19 mouse cellular contexts compared by ENCODE assay signal in the genomic region with DNA sequence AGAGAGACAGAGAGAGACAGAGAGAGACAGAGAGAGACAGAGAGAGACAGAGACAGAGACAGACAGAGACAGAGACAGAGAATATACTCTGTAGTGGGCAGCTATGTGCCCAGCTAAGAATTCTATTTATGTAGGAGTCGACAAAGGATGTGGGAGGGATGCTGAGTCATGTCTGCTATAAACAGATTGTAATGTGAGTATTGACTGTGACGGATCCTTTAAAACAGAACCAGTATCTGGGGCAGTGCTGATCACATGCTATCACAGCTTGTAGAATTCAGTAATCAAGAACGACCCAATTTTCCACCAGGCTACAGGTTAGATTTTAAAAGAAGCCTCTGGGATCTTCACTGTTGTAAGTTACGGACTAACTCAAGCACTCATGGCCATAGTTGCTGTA. TPM values are rescaled to one million over a fixed set of nuclear protein-coding genes. Genes with fewer than 3 reads are reported as not detected.
A peak's percentile ranks its signal among the peaks of the same experiment; 100 is the strongest.
DNase-seq lines count a peak whose midpoint lies in the region; ATAC-seq and TF ChIP-seq lines count a peak whose summit lies in the region.
"Had no signal": no experiment of that assay in that cellular context is flagged by ENCODE, and none has a peak within 500 bp of the region (broad histone marks: within the 10 kb centered on the region; RNA-seq: fewer than 3 reads in every experiment).

No protein-coding gene starts in this region.

- WGBS in liver, embryonic 16.5 days (ENCODE audit: insufficient replicate concordance) = 31% methylated on average over 4 of the region's 4 CpGs

- H3K9ac ChIP-seq in liver, embryonic 16.5 days (ENCODE audit: low read depth, low read length) = no peak overlapping the region
- H3K9ac ChIP-seq: hindbrain, embryonic 14.5 days; lung, embryonic 15.5 days; stomach, embryonic 15.5 days had no signal

- H3K4me1 ChIP-seq in G1E (ENCODE audit: insufficient read depth, low read depth, low read length) = peaks cover 21% of the 10 kb centered on the region
- peaks cover 11% of the 10 kb centered on the region for H3K4me1 ChIP-seq in liver, embryonic 16.5 days (ENCODE audit: control insufficient read depth, low read depth, low read length)
- H3K4me1 ChIP-seq: limb, embryonic 10.5 days; lung, embryonic 15.5 days; stomach, embryonic 15.5 days had no signal

- TF ChIP-seq CTCF in G1E (IDR thresholded peaks at IDR 0.05; ENCODE audit: low read depth, low read length) = no peak

- H3K36me3 ChIP-seq in G1E (replicated peaks) = no peaks in the 10 kb centered on the region
- H3K36me3 ChIP-seq in liver, embryonic 16.5 days (ENCODE audit: control insufficient read depth, insufficient read depth) = no peaks in the 10 kb centered on the region
- H3K36me3 ChIP-seq: limb, embryonic 10.5 days; lung, embryonic 15.5 days; stomach, embryonic 15.5 days had no signal

- ATAC-seq in G1E (ENCODE audit: extremely low read depth, insufficient number of reproducible peaks, low FRiP score, poor library complexity, severe bottlenecking) = peak; percentile 87
- peak; percentile 74 for ATAC-seq in liver, embryonic 16.5 days (ENCODE audit: low read depth)
- ATAC-seq: forebrain, embryonic 14.5 days had no signal

- peak; percentile 19 to 54 for DNase-seq in left cerebral cortex, postnatal 14 days (ENCODE audit: low spot score in 2 of 2)
- DNase-seq in left cerebral cortex, postnatal 36 days (ENCODE audit: low spot score in 2 of 2) = no peak
- DNase-seq in G1E (ENCODE audit: low spot score) = no peak
- peak; percentile 88 for DNase-seq in brain, adult 2 months (ENCODE audit: low read depth, low spot score)
- no peak for DNase-seq in kidney, adult 8-10 months
- no peak for DNase-seq in heart, adult 11 months
- DNase-seq: adrenal gland, postnatal 14 days; cerebellum, adult 11 months; gastrocnemius, postnatal 25 days; kidney, adult 11 months; thymus, postnatal 25 days had no signal

- H3K4me2 ChIP-seq in liver, embryonic 16.5 days (ENCODE audit: low read depth, low read length) = no peak overlapping the region
- H3K4me2 ChIP-seq: hindbrain, embryonic 14.5 days; lung, embryonic 15.5 days; midbrain, embryonic 11.5 days; stomach, embryonic 15.5 days had no signal

- H3K27me3 ChIP-seq in G1E (ENCODE audit: insufficient read depth, low read length) = peaks cover 6% of the 10 kb centered on the region; the same call in 1 of the 2 replicates
- H3K27me3 ChIP-seq in liver, embryonic 16.5 days (ENCODE audit: control insufficient read depth, insufficient read depth, low read depth, low read length) = no peaks in the 10 kb centered on the region

- peak overlapping the region; percentile 49 for H3K27ac ChIP-seq in liver, embryonic 16.5 days (ENCODE audit: low read length)
- H3K27ac ChIP-seq: hindbrain, embryonic 14.5 days; limb, embryonic 10.5 days; lung, embryonic 15.5 days; stomach, embryonic 15.5 days had no signal

- intact Hi-C loops in left cerebral cortex, postnatal 14 days (cut with DNase I) = no loop called here
- intact Hi-C loops in left cerebral cortex, postnatal 36 days (cut with DNase I) = loop anchor here (2.0 kb wide), 1 partner anchor 607 kb away; no protein-coding TSS in a partner anchor

- H3K4me3 ChIP-seq in G1E (ENCODE audit: low read depth, low read length) = no peak overlapping the region
- no peak overlapping the region for H3K4me3 ChIP-seq in liver, embryonic 16.5 days (ENCODE audit: low read depth, low read length)
- H3K4me3 ChIP-seq: limb, embryonic 10.5 days; lung, embryonic 15.5 days; stomach, embryonic 15.5 days had no signal

- 0 out of 2 replicates have a peak, but pooled peaks cover 3% of the 10 kb centered on the region for H3K9me3 ChIP-seq in G1E (replicated peaks)
- H3K9me3 ChIP-seq in liver, embryonic 16.5 days (replicated peaks; ENCODE audit: control insufficient read depth, low read length) = no peaks in the 10 kb centered on the region
- H3K9me3 ChIP-seq: limb, embryonic 10.5 days; lung, embryonic 15.5 days; stomach, embryonic 15.5 days had no signal

RNA-seq across cellular contexts. Expression of a gene that starts 15.0 kb away (rescaled TPM):
- under 1 TPM in 1 of 2 experiments, not detected in 1; 0.44 TPM for total RNA-seq in left cerebral cortex, postnatal 14 days (2021)
- total RNA-seq in left cerebral cortex, postnatal 36 days (2021) = 1 to 10 TPM in 1 of 2 experiments, under 1 TPM in 1; 0.39 to 1.1 TPM
- total RNA-seq in G1E (2014; fragmentation: Nextera tagmentation) (2.4 and 3.0 TPM in 2 replicates), G1E (2017) (19.8 and 23.1 TPM in 2 replicates)
- 0.21 TPM in 1 of 2 replicates, not detected in the other for polyA plus RNA-seq in G1E (2012)
- polyA plus RNA-seq in liver, embryonic 16.5 days (2015; fragmentation: Nextera tagmentation; extraction: Ambion mirVana) = 25.1 and 28.2 TPM in 2 replicates
- total RNA-seq: gastrocnemius, postnatal 25 days had no signal

RNA-seq across cellular contexts. Expression of a gene that starts 30.6 kb away (rescaled TPM):
- total RNA-seq in left cerebral cortex, postnatal 14 days (2021) = 10 to 100 TPM; 15.1 to 16.1 TPM
- total RNA-seq in left cerebral cortex, postnatal 36 days (2021) = 10 to 100 TPM; 12.6 TPM
- total RNA-seq in G1E (2014; fragmentation: Nextera tagmentation) (0.15 TPM in 1 of 2 replicates, not detected in the other), G1E (2017) (0.05 TPM in 1 of 2 replicates, not detected in the other)
- not detected in 2 replicates for polyA plus RNA-seq in G1E (2012)
- polyA plus RNA-seq in liver, embryonic 16.5 days (2015; fragmentation: Nextera tagmentation; extraction: Ambion mirVana) = 0.04 and 0.05 TPM in 2 replicates
- total RNA-seq: adrenal gland, postnatal 14 days; gastrocnemius, postnatal 25 days had no signal
- polyA plus RNA-seq: heart, embryonic 16.5 days had no signal

RNA-seq across cellular contexts. Expression of a gene that starts 47.3 kb away (rescaled TPM):
- 1 to 10 TPM; 2.3 to 2.7 TPM for total RNA-seq in left cerebral cortex, postnatal 14 days (2021)
- total RNA-seq in left cerebral cortex, postnatal 36 days (2021) = 1 to 10 TPM; 1.6 to 2.2 TPM
- total RNA-seq in G1E (2014; fragmentation: Nextera tagmentation) = 155 and 174 TPM in 2 replicates
- total RNA-seq in G1E (2017) = 155 and 166 TPM in 2 replicates
- polyA plus RNA-seq in G1E (2012) = 239 and 262 TPM in 2 replicates
- polyA plus RNA-seq in liver, embryonic 16.5 days (2015; fragmentation: Nextera tagmentation; extraction: Ambion mirVana) = 17.1 and 17.8 TPM in 2 replicates

Comparison
In these comparisons a context has a peak if more than half of its experiments do, and no peak if none do; other contexts are left out.
1. DNase-seq: peak in left cerebral cortex, postnatal 14 days (2 of 2) and brain, adult 2 months (single experiment); none in left cerebral cortex, postnatal 36 days (0 of 2), G1E (single experiment), kidney, adult 8-10 months (0 of 2) and heart, adult 11 months (single experiment).
2. RNA of a gene that starts 30.6 kb away (total RNA-seq): 15.1 to 16.1 TPM in left cerebral cortex, postnatal 14 days and 12.6 TPM in left cerebral cortex, postnatal 36 days; 0.05 to 0.15 TPM in G1E; every median in the first group is over 10 times any median in the second.
3. RNA of a gene that starts 47.3 kb away (total RNA-seq): 155 to 174 TPM in G1E; 2.3 to 2.7 TPM in left cerebral cortex, postnatal 14 days and 1.6 to 2.2 TPM in left cerebral cortex, postnatal 36 days; every median in the first group is over 10 times any median in the second.